Mouse (Mus musculus) bone marrow macrophage, adult 2 months (primary cell): ENCODE data around the gene Cbln1.

Experiments used
- CTCF ChIP-seq: IDR thresholded peaks from 2 replicates; pipeline ENCODE4 v1.5.1; 2012; ENCODE audit warnings: low read depth, mild to moderate bottlenecking, low read length, moderate library complexity
- POLR2A ChIP-seq: IDR thresholded peaks from 2 replicates; pipeline ENCODE4 v1.6.1; 2012; ENCODE audit warnings: mild to moderate bottlenecking, low read depth, low read length, borderline replicate concordance

GRCm38 (mm10) chr8:87472271-87473236, at the start of gene Cbln1:
- TF ChIP-seq CTCF (no peak), POLR2A (no peak)
